Mouse (Mus musculus): ENCODE measurements around the gene Kctd21. TPM values are rescaled to one million over a fixed set of nuclear protein-coding genes. Genes with fewer than 3 reads are reported as not detected.

The Kctd21 gene
- polyA plus RNA-seq, 1 experiment from 2014 or later, result 5.4 TPM

- Histone ChIP-seq H3K4me2 (ENCODE audit: low read length) (no peak overlapping the region), H3K4me1 (replicated peaks; ENCODE audit: control insufficient read depth, insufficient read depth, low read length) (no peaks in the 10 kb centered on the region), H3K4me3 (ENCODE audit: low read depth, low read length) (no peak overlapping the region), H3K9me3 (ENCODE audit: control insufficient read depth, low read length) (no peaks in the 10 kb centered on the region), H3K27me3 (replicated peaks; ENCODE audit: control insufficient read depth, insufficient read depth, low read length) (no peaks in the 10 kb centered on the region), H3K36me3 (ENCODE audit: control insufficient read depth, insufficient read depth, low read length) (peaks cover 80% of the 10 kb centered on the region), H3K9ac (ENCODE audit: low read length) (no peak overlapping the region), H3K27ac (ENCODE audit: low read depth) (no peak overlapping the region)
- ATAC-seq (replicated peaks; ENCODE audit: low FRiP score, low TSS enrichment, low read depth), result no peak
- 80% methylated on average over 4 of the region's 4 CpGs for WGBS
- DNase-seq (ENCODE audit: low spot score), result peak; percentile 35
These were observed 29.3 kb upstream of the Kctd21 start for GRCm38 (mm10) chr7:97302876-97303275.

DNA sequence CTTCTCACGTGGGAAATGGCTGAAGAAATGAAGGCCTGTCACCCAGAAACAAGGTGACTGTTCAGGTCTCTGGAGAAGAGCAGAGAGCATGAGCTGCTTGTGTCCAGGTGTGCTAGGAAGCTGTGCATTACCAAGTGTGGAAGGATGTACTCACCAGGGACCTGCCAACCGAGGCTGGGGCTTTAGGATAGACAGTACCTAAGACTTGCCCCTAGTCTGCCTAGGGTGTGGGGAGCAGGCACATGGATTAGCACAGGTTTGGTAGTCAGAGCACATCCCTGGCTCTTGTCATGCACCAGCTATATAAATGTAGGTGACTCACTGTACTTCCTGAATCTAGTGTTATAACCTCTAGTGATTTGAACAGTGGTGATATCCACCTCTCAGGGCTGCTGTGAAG is 28.5 kb upstream of the Kctd21 start:
- no peaks in the 10 kb centered on the region for H3K9me3 ChIP-seq (ENCODE audit: control insufficient read depth, low read length)
- no peak overlapping the region for H3K4me3 ChIP-seq (ENCODE audit: low read depth, low read length)
- H3K27me3 ChIP-seq (replicated peaks; ENCODE audit: control insufficient read depth, insufficient read depth, low read length), result no peaks in the 10 kb centered on the region
- H3K27ac ChIP-seq (ENCODE audit: low read depth), result no peak overlapping the region
- DNase-seq (ENCODE audit: low spot score) (peak; percentile 16), ATAC-seq (replicated peaks; ENCODE audit: low FRiP score, low TSS enrichment, low read depth) (no peak)
- H3K4me2 ChIP-seq (ENCODE audit: low read length), result no peak overlapping the region
- 71% methylated on average over 2 of the region's 2 CpGs for WGBS
- H3K4me1 ChIP-seq (replicated peaks; ENCODE audit: control insufficient read depth, insufficient read depth, low read length), result no peaks in the 10 kb centered on the region
- peaks cover 87% of the 10 kb centered on the region for H3K36me3 ChIP-seq (ENCODE audit: control insufficient read depth, insufficient read depth, low read length)
- no peak overlapping the region for H3K9ac ChIP-seq (ENCODE audit: low read length)

DNA sequence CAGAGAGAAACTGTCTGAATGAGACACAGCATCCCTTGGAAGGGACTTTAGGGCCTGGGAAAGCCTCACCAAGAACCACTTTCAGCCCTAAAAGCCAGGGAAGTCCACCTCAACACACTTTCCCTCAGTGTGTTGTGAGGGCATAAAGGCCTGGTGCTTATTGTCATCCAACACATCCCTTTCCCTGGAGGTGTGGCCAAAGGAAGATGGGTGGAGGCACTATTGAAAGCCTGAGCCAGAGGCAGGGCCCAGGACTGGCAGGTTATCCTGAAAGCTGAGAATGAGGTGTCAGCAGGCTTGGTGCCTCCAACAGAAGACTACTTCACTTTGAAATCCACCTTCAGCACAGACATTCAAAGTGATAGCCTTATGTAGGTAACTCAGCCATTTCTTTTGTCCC is 27.7 kb upstream of the Kctd21 start:
- Histone ChIP-seq H3K36me3 (ENCODE audit: control insufficient read depth, insufficient read depth, low read length) (peaks cover 87% of the 10 kb centered on the region), H3K9ac (ENCODE audit: low read length) (no peak overlapping the region), H3K27ac (ENCODE audit: low read depth) (no peak overlapping the region), H3K4me1 (replicated peaks; ENCODE audit: control insufficient read depth, insufficient read depth, low read length) (no peaks in the 10 kb centered on the region), H3K4me3 (ENCODE audit: low read depth, low read length) (no peak overlapping the region), H3K4me2 (ENCODE audit: low read length) (no peak overlapping the region), H3K27me3 (replicated peaks; ENCODE audit: control insufficient read depth, insufficient read depth, low read length) (no peaks in the 10 kb centered on the region), H3K9me3 (ENCODE audit: control insufficient read depth, low read length) (no peaks in the 10 kb centered on the region)
- DNase-seq (ENCODE audit: low spot score), result peak; percentile 15
- ATAC-seq (replicated peaks; ENCODE audit: low FRiP score, low TSS enrichment, low read depth), result no peak

- no peak overlapping the region for H3K4me3 ChIP-seq (ENCODE audit: low read depth, low read length)
- WGBS, result 81% methylated on average over 4 of the region's 4 CpGs
- ATAC-seq (replicated peaks; ENCODE audit: low FRiP score, low TSS enrichment, low read depth), result no peak
- H3K9ac ChIP-seq (ENCODE audit: low read length), result no peak overlapping the region
- peak; percentile 39 for DNase-seq (ENCODE audit: low spot score)
- no peak overlapping the region for H3K4me2 ChIP-seq (ENCODE audit: low read length)
- H3K27ac ChIP-seq (ENCODE audit: low read depth), result no peak overlapping the region
- H3K9me3 ChIP-seq (ENCODE audit: control insufficient read depth, low read length), result no peaks in the 10 kb centered on the region
- peaks cover 88% of the 10 kb centered on the region for H3K36me3 ChIP-seq (ENCODE audit: control insufficient read depth, insufficient read depth, low read length)
- H3K27me3 ChIP-seq (replicated peaks; ENCODE audit: control insufficient read depth, insufficient read depth, low read length), result no peaks in the 10 kb centered on the region
- H3K4me1 ChIP-seq (replicated peaks; ENCODE audit: control insufficient read depth, insufficient read depth, low read length), result no peaks in the 10 kb centered on the region
These were observed 26.9 kb upstream of the Kctd21 start for GRCm38 (mm10) chr7:97305206-97305605.

DNA sequence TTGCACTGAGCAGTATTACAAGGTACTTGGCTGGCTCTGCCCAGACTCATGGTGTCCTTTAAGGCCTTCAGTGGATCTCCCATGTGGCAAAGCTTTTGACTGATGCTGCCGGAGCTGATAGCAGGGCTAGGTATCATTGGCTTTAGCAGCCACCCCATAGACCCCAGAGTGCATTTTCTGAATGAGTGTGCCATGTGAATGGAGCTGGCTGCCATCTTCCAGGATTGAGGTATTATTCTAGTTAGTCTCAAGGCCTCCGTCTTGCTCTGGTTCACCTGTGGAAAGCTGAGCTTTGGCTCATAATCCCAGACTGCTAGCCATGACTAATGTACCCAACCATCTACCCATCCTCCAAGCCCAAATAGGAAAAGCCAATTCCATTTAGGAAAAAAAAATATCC is 25.3 kb upstream of the Kctd21 start:
- Histone ChIP-seq H3K4me3 (ENCODE audit: low read depth, low read length) (no peak overlapping the region), H3K9me3 (ENCODE audit: control insufficient read depth, low read length) (no peaks in the 10 kb centered on the region), H3K4me2 (ENCODE audit: low read length) (no peak overlapping the region), H3K36me3 (ENCODE audit: control insufficient read depth, insufficient read depth, low read length) (peaks cover 87% of the 10 kb centered on the region), H3K27me3 (replicated peaks; ENCODE audit: control insufficient read depth, insufficient read depth, low read length) (no peaks in the 10 kb centered on the region), H3K4me1 (replicated peaks; ENCODE audit: control insufficient read depth, insufficient read depth, low read length) (no peaks in the 10 kb centered on the region), H3K27ac (ENCODE audit: low read depth) (no peak overlapping the region), H3K9ac (ENCODE audit: low read length) (no peak overlapping the region)
- WGBS, result 91% methylated on average over 2 of the region's 2 CpGs
- no peak for ATAC-seq (replicated peaks; ENCODE audit: low FRiP score, low TSS enrichment, low read depth)
- peak; percentile 48 for DNase-seq (ENCODE audit: low spot score)

GRCm38 (mm10) chr7:97307546-97307945 is 24.6 kb upstream of the Kctd21 start:
- Histone ChIP-seq H3K27ac (ENCODE audit: low read depth) (no peak overlapping the region), H3K27me3 (replicated peaks; ENCODE audit: control insufficient read depth, insufficient read depth, low read length) (no peaks in the 10 kb centered on the region), H3K9me3 (ENCODE audit: control insufficient read depth, low read length) (no peaks in the 10 kb centered on the region), H3K4me2 (ENCODE audit: low read length) (no peak overlapping the region), H3K9ac (ENCODE audit: low read length) (no peak overlapping the region), H3K4me3 (ENCODE audit: low read depth, low read length) (no peak overlapping the region), H3K4me1 (replicated peaks; ENCODE audit: control insufficient read depth, insufficient read depth, low read length) (no peaks in the 10 kb centered on the region), H3K36me3 (ENCODE audit: control insufficient read depth, insufficient read depth, low read length) (peaks cover 84% of the 10 kb centered on the region)
- 100% methylated on average over 1 of the region's 1 CpGs for WGBS
- ATAC-seq (replicated peaks; ENCODE audit: low FRiP score, low TSS enrichment, low read depth) (no peak), DNase-seq (ENCODE audit: low spot score) (peak; percentile 31)

- no peaks in the 10 kb centered on the region for H3K27me3 ChIP-seq (replicated peaks; ENCODE audit: control insufficient read depth, insufficient read depth, low read length)
- H3K36me3 ChIP-seq (ENCODE audit: control insufficient read depth, insufficient read depth, low read length), result peaks cover 70% of the 10 kb centered on the region
- H3K9me3 ChIP-seq (ENCODE audit: control insufficient read depth, low read length), result no peaks in the 10 kb centered on the region
- H3K4me2 ChIP-seq (ENCODE audit: low read length), result no peak overlapping the region
- H3K27ac ChIP-seq (ENCODE audit: low read depth), result no peak overlapping the region
- H3K4me1 ChIP-seq (replicated peaks; ENCODE audit: control insufficient read depth, insufficient read depth, low read length), result no peaks in the 10 kb centered on the region
- no peak overlapping the region for H3K4me3 ChIP-seq (ENCODE audit: low read depth, low read length)
- H3K9ac ChIP-seq (ENCODE audit: low read length), result no peak overlapping the region
- peak; percentile 44 for DNase-seq (ENCODE audit: low spot score)
- WGBS, result 83% methylated on average over 4 of the region's 4 CpGs
- no peak for ATAC-seq (replicated peaks; ENCODE audit: low FRiP score, low TSS enrichment, low read depth)
These were observed 22.4 kb upstream of the Kctd21 start for GRCm38 (mm10) chr7:97309461-97310340.

DNA sequence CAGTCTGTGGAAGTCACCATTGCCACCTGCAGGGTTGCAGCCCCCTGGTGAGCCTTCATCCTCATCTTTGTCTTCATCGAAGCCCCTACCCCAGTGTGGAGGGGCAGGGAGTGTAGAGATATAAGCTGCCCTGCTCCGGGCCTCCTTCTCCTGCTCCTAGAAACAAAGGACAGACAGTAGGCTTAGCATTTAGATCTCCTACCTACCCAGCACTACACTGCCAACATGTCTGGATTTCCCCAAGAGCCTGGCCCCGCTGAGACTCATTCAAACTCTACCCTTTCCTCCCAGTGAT is 21.8 kb upstream of the Kctd21 start:
- no peak overlapping the region for H3K9ac ChIP-seq (ENCODE audit: low read length)
- DNase-seq (ENCODE audit: low spot score), result no peak
- H3K4me2 ChIP-seq (ENCODE audit: low read length), result no peak overlapping the region
- H3K36me3 ChIP-seq (ENCODE audit: control insufficient read depth, insufficient read depth, low read length), result peaks cover 65% of the 10 kb centered on the region
- WGBS, result 87% methylated on average over 3 of the region's 3 CpGs
- no peaks in the 10 kb centered on the region for H3K27me3 ChIP-seq (replicated peaks; ENCODE audit: control insufficient read depth, insufficient read depth, low read length)
- H3K4me1 ChIP-seq (replicated peaks; ENCODE audit: control insufficient read depth, insufficient read depth, low read length), result no peaks in the 10 kb centered on the region
- ATAC-seq (replicated peaks; ENCODE audit: low FRiP score, low TSS enrichment, low read depth), result no peak
- no peaks in the 10 kb centered on the region for H3K9me3 ChIP-seq (ENCODE audit: control insufficient read depth, low read length)
- H3K4me3 ChIP-seq (ENCODE audit: low read depth, low read length), result no peak overlapping the region
- H3K27ac ChIP-seq (ENCODE audit: low read depth), result no peak overlapping the region

- Histone ChIP-seq H3K27ac (ENCODE audit: low read depth) (no peak overlapping the region), H3K4me2 (ENCODE audit: low read length) (no peak overlapping the region), H3K27me3 (replicated peaks; ENCODE audit: control insufficient read depth, insufficient read depth, low read length) (no peaks in the 10 kb centered on the region), H3K9me3 (ENCODE audit: control insufficient read depth, low read length) (no peaks in the 10 kb centered on the region), H3K36me3 (ENCODE audit: control insufficient read depth, insufficient read depth, low read length) (peaks cover 55% of the 10 kb centered on the region), H3K4me1 (replicated peaks; ENCODE audit: control insufficient read depth, insufficient read depth, low read length) (no peaks in the 10 kb centered on the region), H3K9ac (ENCODE audit: low read length) (no peak overlapping the region), H3K4me3 (ENCODE audit: low read depth, low read length) (no peak overlapping the region)
- no peak for ATAC-seq (replicated peaks; ENCODE audit: low FRiP score, low TSS enrichment, low read depth)
- 93% methylated on average over 14 of the region's 14 CpGs for WGBS
- no peak for DNase-seq (ENCODE audit: low spot score)
These were observed 20.5 kb upstream of the Kctd21 start for GRCm38 (mm10) chr7:97311620-97312019.
